Mouse (Mus musculus) B cell, adult 2 months (primary cell): ENCODE results near the gene Dync2li1.

Source experiments
- DNase-seq, 2 experiments: peaks; one replicate each; pipeline ENCODE4 v3.0.0; 2022

Gene Dync2li1

DNA sequence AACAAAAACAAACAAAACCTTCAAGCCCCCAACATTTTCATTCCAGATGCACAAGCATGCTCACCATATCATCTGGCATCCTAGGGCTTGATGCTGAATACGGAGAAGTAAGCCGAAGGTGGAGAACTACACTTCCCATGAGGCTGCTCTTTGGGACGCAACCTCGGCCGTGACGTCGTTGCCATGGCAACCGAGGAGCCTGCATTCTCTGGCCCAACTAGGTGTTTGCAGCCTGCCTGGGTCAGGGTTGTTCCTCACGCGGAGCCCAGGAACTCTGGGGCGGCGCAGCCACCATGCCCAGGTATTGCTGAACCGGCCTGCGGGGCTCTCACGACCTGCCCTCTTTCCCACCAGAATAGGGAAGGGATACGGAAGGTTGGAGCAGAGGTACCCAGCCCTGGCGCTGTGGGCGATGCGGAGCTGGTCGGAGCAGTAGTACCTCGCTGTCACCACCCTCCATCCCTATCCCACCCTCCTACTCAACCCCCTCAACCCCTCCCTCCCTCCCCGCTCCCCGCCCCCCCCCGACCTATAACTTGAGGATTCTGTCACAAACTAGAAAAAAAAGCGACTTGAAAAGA, at the start of gene Dync2li1:
Gene Dync2li1 (plus strand): TSS at position 221 of the 581 bp plus-strand sequence.
- DNase-seq: peak; percentile 81 to 82

DNA sequence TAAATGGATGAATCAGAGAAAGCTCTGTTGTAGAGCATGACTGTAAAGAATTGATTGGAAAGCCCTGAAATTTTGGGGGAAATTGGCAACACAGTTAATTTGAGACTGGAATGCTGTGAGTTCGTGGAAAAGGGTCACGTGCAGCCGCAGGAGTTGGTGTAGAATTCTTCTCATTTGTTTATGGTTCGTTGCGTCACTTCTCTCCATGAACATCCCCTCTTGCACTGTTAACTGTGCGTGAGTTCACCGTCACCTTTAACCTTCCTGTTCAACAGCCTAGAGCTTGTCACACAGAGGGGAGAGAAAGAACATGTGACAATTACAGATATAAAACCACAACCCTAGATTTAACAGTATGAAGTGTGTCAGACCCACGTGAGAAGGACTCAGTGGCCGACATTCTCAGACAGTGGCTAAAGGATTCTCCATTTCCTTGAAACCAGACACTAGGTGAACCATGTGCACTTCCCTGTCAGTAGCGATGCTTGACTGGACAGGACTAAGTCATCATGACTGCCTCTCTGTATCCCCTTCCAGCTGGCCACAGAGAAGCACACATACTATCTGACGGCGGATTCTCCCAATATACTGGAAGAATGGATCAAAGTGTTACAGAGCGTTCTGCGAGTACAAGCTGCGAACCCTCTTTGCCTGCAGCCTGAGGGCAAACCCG, 49.5 kb upstream of the Dync2li1 start:
- DNase-seq: no peak

DNA sequence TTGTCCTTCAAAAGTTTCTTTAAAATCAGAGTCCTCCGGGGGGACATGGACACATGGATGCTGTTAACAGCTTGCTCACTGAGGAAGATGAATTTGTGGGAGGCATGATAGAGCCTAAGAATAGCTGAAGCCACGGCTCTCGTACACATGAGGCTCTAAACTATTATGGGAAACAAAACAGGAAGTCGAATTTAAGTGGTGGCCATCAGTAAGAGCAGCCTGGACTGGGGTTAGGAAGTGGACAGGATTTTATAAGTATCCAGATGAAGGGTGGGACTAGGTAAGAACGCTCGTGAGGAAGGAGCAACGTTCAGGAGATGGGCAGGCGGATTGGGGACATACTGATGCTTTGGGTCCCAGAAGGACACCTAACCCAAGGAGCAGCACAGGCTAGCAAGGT, 47.0 kb upstream of the Dync2li1 start:
- DNase-seq: no peak

DNA sequence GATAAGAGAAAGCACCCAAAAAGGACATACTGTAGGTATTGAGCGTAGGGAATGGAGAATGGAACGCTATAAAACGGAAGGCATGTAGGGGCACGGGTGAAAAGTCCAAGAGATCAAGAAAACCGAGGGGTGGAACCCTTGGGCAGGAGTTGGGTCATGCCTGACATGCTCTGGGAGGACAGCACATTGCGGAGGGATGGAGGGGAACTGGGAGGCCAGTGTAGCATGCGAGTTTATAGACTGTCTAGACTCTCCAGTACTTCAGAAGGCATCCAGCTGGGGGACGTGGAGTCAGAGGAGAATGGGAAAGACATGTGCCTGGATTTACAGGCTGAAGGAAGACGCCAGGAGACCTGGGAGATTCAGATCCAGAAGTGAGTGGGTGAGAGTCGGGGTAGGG, 46.5 kb upstream of the Dync2li1 start:
- DNase-seq: no peak

DNA sequence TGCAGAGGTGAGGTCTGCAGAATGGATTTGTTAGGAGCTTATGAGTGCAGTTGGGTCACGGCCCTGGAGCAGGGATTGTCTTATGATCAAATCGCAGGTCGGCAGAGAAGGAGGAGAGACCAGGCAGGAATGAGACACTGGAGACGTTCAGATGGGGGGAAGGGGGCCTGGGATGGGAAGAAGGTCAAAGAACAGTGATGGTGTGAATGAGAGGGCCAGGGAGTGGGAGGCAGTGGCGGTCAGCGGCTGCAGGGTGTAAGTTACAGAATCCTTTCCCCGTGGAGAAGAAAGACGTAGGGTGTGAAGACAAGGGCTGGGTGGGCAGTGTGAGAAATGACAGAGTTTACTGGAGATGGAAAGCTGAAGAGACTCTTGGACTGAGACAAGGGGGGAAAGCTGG, 45.5 kb upstream of the Dync2li1 start:
- DNase-seq: no peak

DNA sequence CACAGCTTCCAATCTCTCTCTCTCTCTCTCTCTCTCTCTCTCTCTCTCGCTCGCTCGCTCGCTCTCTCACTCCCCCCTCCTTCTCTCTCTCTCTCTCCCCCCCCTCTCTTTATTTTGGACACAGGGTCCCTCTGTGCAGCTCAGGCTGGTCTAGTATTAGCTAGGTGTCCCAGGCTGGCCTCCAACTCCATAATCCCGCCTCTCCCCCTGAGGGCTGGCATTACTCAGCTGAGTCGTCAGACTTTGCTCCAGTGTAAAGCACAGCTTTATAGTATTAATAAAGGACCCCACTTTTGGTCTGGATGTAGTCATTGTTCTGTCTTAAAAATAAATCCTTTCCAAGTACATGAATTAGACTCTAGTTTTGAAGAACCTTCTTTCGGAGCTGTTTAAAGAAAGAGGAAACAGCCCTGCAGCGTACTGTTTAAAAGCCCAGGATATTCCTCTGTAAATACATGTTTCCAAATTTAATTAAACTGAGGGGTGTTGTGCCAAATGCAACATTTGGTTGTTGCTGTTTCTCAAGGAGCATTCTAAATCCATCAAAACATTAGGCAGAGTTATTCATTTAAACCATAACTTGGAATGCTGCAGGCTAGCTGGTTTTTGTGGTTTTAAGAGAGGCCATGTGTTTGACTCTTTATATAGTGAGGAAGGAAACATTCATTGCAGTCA, 44.4 kb upstream of the Dync2li1 start:
- DNase-seq: no peak

DNA sequence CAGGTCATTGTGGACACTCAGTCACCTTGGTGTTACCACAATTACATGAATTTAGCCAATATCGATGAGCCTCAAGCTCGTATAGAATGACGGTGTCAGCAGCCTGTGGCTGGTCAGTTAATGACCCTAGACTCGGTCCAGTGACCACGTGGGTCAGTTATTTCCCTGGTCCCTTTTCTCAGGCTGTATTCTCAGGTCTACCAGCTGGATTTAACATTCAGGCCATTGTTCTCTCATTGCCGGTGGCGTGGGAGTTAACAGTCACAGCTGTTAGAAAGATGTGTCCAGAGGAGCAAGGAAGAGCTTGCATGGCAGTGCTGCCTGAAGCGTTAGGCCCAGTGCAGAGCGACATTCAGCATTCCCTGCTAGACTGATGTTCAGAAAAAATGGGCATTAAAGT, 42.2 kb upstream of the Dync2li1 start:
- DNase-seq: no peak

DNA sequence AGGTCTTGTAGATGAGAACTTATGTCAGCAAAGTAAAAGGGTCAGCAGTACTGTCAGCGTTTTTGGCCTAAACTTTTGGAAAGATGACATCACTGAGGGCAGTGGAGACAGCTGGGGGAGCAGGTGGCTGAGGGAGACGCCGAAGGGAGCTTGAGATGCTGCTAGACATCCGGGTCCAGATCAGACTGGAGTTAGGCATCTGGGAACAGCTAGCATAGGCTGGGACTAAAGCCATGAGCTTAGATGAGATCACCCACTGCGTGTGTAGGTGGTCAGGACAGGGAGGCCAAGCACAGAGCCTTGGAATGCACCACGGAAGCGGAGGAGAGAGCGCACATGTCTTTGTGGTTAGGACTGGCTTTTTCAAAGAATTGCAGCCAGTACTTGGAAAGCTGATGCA, 41.2 kb upstream of the Dync2li1 start:
- no peak for DNase-seq

DNA sequence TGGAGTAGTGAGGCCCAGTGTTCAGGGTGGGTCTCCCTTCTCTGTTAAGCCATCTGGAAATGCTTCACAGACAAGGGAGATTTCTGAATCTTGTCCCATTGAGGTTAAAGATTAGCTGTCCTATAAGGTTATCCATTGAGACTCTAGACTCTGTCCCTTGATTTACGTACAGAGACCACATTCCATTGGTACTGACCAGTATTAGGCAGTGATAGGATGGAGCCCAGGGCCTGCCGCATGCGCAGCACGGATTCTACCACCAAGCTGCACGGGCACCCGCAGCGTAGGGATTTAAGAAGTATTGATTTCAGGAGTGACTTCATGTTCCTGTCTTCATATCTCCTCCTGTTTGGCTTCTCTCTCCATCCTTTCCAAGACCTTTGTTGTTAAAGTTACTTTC, 36.2 kb upstream of the Dync2li1 start:
- no peak for DNase-seq

DNA sequence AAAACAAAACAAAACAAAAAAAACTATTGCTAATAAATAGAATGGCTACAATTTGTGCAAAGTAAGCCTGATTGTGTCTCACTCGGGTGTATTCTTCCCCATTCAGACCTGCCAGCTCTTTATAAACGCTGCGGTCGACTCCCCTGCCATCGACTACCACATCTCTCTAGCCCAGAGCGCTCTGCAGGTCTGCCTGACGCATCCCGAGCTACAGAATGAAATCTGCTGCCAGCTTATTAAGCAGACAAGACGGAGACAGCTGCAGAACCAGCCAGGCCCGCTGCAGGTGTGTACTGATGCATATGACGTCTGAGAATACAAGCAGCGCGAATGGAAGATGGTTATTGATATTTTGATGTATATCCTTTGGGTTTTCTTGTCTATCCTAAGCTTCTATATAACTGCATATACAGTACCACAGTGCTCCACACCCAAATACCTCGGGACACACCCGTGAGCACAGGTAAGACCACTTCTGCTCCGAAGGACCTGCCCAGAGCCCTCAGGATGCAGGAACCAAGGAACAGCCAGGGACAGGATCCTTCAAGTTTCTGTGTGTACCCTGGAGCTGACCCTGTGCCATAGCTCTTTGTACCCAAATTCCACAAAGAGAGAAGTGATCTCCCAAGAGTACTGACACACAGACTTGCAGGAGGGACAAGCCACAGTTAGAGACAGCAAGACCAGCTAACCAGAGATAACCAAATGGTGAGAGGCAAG, 34.7 kb upstream of the Dync2li1 start:
- no peak for DNase-seq

DNA sequence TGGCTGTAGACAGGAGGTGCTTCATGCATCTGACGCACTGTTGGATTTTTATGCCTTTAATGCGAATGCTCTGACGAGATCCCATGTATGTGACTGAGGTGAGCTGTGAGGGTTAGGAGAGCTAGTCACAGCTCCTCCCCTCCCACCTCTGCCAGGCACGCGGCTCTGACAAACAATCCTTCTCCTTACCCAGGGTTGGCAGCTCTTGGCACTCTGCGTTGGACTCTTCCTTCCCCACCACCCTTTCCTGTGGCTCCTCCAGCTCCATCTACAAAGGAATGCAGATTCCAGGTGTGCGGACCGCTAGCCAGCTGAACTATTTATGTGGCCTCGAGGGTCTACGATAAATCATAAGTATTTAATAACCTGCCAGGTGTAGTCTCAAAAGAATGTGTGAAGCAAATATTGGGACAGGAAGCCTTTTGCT, 30.3 kb upstream of the Dync2li1 start:
- DNase-seq: no peak

DNA sequence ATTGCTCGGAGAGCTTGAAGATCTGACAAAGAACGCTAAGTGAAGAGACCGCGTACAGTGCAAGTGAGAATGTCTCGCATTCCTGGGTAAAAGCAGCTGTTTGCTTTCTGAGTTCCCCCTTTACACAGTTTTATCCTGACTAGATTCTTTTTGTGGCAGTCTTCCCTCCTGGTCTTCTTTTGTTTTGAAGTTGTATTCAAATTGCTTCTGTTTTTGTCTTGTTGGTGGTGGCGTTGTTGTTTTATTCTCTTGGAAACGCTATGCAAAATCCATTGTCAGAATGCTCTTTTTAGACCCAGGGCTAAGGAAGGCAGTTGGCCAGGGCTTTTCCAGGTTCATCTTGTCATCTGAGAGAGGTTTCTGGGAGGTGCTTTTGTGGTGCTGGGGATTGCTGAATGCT, 29.8 kb upstream of the Dync2li1 start:
- no peak for DNase-seq

DNA sequence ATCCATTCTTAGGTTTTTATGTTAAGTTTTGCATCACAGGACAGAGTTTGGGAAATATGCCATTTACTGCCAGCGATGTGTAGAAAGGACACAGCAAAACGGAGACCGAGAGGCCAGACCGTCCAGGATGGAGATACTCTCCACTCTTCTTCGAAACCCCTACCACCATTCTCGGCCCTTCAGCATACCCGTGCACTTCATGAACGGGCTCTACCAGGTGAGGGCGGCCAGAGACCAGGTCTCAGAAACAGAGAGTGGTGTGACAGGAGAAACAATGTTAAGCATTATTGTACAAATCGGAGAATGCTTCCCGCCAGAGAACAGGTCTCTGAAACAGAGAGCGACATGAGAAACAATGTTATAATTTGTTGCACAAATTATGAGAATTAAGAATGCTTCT, 28.4 kb upstream of the Dync2li1 start:
- no peak for DNase-seq

DNA sequence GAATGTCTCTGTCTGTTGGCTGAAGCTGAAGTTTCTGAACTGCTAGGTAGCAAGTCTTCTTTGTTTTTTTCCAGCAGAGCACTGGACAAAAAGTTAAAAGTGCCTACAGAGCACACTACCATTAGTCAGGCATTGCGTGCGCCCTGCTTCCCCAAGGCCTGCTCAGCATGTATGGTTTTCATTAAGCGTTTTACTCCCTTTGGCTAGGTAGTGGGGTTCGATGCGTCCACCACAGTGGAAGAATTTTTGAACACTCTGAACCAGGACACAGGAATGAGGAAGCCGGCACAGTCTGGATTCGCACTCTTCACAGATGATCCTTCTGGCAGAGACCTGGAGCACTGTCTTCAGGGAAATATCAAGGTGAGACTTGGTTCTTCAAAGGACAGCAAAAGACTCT, 27.4 kb upstream of the Dync2li1 start:
- DNase-seq: no peak

DNA sequence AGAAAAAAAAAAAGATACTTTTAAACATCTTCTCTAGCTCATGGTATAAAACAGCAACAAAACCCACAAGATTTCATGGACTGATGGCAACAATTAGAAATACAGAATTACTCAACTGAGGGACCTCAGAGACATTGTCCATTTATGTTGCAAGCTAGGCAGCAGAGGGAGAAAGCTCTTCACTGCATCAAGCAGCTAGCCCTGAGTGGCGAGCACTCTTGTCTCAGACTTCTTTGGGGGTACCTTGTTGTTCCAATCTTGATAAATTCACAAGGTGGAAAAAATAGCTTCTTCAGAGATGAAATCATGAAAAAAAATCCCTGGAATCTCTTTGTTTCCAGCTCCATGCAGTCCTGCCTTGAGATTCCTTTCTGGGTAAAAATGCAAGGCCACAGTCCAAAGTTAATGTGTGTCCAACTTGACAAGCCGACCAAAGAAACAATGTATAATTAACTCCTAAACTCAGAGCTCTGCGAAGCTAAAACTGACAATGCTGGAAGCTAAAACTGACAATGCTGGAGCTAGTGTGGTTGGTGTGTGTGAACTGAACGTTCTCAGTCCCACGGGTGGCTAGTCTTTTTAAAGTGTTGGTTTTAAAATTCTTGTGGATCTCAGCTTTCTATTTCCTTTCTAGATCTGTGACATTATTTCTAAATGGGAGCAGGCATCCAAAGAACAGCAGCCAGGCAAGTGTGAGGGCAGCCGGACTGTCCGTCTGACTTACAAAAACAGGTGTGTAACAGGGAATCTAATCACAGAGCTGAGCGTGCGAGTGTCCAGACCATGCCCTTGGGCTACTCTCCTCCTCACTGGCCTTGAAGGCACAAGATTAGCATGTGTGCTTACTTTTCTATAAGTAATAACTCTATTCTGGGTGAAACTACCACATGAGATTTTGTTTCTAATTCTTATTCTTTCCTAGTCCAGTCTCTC, 26.0 kb upstream of the Dync2li1 start:
- no peak for DNase-seq

DNA sequence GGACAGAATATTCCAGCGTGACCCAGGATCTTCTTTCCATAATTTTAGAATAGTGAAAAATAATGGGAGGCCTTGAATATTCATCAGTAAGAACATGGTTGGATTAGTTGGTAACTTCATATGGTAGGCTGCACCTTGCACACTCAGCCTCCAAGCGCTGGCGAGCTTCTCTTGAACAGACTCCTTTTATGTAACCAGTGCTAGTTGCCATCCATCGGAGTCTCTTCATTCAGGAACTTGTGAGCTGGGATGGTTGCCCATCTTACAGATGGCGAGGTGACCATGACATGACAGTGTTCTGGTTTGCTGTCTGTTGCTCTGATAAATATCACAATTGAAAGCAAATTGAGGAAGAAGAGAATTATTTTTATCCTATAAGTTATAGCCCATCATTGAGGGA, 24.5 kb upstream of the Dync2li1 start:
- no peak for DNase-seq

DNA sequence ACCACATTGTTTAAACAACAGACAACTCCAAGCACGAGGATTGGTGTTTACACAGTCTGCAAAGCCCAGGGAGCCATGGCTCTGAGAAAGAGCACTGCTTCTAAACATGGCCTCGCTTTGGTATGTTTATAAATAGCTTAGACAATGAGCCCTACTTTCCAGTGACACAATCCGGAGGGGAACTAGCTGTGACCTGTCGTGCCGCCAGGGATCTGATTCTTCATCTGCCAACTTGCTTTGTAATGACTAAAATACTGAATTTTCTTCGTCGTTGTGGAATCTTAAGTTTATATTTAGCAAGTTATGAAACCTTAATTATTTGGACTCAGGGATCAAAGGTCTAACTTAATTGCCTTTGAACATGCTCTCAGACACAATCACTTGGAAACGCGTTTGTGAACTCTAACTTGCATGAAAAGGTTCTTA, 23.1 kb upstream of the Dync2li1 start:
- DNase-seq: no peak

DNA sequence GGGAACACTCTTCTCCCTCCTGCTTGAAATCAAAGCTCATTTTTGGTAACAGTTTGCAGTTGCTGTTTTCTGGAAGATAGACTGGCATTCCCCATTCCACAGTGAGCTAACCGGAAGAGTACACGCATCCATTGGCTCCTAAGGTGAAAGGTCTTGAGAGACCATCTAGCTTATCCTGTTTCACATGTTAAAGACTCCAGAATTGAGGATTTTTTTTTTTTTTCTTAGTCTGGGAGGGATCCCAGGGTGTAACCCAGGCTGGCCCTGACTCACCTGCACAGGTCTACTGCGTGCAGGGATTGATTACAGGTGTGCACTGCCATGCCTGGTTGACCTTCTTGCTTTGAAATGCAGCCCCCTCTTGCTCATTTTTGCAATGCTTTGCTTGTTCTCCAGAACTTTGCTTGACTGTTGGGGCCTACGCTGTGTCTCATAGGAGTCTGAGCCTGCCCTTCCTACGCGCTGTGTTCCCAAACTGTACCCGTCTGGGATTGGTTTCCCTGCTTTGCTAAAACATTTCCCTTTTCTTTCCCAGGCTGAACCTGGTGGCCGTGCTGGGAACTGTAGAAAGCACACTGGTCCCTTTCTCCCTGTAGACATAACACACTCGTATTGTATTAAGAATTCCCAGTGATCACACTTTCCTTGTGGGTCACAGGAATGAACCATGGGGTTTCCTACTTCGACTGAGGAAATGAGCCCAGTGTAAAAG, 22.4 kb upstream of the Dync2li1 start:
- DNase-seq: no peak

DNA sequence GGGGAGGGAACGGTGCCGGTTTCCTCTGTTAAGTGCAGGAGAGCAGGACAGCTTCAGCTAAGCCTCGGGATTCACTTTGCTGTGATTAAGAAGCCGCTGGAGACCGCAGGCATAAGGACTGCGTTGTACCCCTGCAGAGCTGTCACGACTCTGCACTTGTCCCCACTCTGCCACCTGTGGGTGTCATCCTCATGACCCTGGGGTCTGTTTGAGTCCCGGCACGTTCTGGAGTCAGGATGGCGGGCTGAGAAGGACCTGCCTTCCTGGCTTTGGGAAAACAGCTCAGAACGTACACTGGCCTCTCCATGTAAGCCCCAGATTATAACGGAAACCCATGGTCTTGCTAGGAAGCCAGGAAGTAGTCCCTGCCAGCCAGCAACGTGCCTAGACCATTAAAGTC, 19.3 kb upstream of the Dync2li1 start:
- DNase-seq: no peak

DNA sequence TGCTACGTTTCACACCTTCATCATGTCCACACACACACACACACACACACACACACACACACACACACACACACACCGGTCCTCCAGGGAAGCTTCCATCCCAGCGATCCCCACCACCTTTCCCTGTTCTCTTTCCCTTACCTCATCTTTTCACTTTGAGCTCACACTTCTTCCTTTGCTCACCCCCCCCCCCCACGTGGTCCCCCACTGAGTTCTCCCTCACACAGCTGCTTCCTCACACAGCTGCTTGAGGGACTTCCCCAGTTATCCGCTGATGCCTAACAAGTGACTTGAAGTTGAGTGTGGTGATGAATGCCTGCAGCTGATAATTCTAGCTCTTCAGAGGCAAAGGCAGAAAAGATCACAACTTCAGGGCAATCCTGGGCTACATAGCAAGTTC, 18.7 kb upstream of the Dync2li1 start:
- DNase-seq: peak; percentile 49 to 50

DNA sequence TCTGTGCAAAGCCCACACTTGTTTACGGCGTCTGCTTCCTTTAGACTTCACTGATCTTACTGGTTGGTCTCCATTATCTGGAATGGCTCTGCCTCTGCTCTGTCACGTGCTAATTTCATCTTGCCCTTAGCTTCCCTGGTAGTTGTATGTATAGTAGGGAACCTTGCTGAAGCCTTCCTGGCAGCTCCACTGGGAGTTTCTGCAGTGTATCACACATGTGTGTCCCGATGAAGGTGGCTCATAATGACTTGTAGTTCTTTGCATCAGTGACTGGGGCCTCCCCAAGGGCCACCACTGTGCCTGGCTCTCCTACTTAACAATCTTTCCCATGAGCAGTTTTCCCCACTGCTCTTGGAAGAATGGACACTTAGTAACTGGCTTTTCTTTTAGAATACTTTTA, 17.7 kb upstream of the Dync2li1 start:
- DNase-seq: no peak

DNA sequence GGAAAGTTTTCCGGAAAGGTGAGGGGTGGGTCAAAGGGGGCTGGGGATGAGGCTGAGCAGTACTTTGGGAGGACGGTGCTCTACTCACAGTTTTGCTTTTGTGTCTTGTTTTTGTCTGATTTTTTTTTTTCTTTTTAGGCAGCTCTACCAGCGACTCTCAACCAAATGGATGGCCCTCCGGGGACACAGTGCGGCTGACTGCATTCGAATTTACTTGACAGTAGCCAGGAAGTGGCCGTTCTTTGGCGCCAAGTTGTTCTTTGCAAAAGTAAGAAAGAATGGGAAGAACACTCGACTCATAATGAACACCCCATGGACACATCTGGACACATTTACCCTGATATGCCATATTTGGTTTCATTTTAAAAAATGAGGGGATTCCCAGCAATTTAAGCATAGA, 14.8 kb upstream of the Dync2li1 start:
- DNase-seq: no peak
